Mouse (Mus musculus) heart, embryonic 12.5 days (tissue): ENCODE data around the gene Pde8b. TPM values are rescaled to one million over a fixed set of nuclear protein-coding genes. Genes with fewer than 3 reads are reported as not detected.

Experiments used
- ATAC-seq: fragments of 200-750 bp; cut with Nextera tagmentation; 2 replicates; pipeline ENCODE4 v1.8.0; 2017; ENCODE audit warnings: moderate TSS enrichment, moderate library complexity; ENCODE audit not compliant: insufficient number of reproducible peaks, low FRiP score
- H3K27ac ChIP-seq: fragments of 300-500 bp; sonication (generic); 2 replicates; pipeline ENCODE4 v1.5.1; 2016; ENCODE audit warnings: mild to moderate bottlenecking, moderate library complexity; ENCODE audit not compliant: poor library complexity, severe bottlenecking
- H3K27me3 ChIP-seq: fragments of 300-500 bp; sonication (generic); replicated peaks from 2 replicates; pipeline ENCODE4 v1.6.1; 2016; ENCODE audit warnings: mild to moderate bottlenecking, moderate library complexity
- H3K36me3 ChIP-seq: fragments of 300-500 bp; sonication (generic); 2 replicates; pipeline ENCODE4 v1.6.1; 2016; ENCODE audit warnings: mild to moderate bottlenecking, moderate library complexity
- H3K4me1 ChIP-seq: fragments of 300-500 bp; sonication (generic); replicated peaks from 2 replicates; pipeline ENCODE4 v1.6.1; 2016; ENCODE audit warnings: mild to moderate bottlenecking
- H3K4me2 ChIP-seq: fragments of 300-500 bp; sonication (generic); 2 replicates; pipeline ENCODE4 v1.6.1; 2016; ENCODE audit warnings: mild to moderate bottlenecking, moderate library complexity
- H3K4me3 ChIP-seq: fragments of 300-500 bp; sonication (generic); 2 replicates; pipeline ENCODE4 v1.5.1; 2016; ENCODE audit warnings: mild to moderate bottlenecking
- H3K9ac ChIP-seq: fragments of 300-500 bp; sonication (generic); 2 replicates; pipeline ENCODE4 v1.6.1; 2016; ENCODE audit warnings: mild to moderate bottlenecking, moderate library complexity
- H3K9me3 ChIP-seq: fragments of 300-500 bp; sonication (generic); replicated peaks from 2 replicates; pipeline ENCODE4 v1.6.1; 2016; ENCODE audit warnings: mild to moderate bottlenecking, moderate library complexity
- WGBS: fragments of 180-500 bp; shearing (Covaris S2); methylation state at CpG from one replicate; pipeline ENCODE4 v1.1.7; 2016; 5-methylcytosine and 5-hydroxymethylcytosine counted together
- polyA plus RNA-seq: library from polyadenylated mRNA; unstranded; fragments of >200 nt; fragmentation: Nextera tagmentation; extraction: Ambion mirVana; gene quantifications from 2 replicates; pipeline ENCODE4 v1.2.1, GENCODE M21; 2016

The Pde8b gene
- polyA plus RNA-seq, 1 experiment from 2014 or later = 0.57 TPM

DNA sequence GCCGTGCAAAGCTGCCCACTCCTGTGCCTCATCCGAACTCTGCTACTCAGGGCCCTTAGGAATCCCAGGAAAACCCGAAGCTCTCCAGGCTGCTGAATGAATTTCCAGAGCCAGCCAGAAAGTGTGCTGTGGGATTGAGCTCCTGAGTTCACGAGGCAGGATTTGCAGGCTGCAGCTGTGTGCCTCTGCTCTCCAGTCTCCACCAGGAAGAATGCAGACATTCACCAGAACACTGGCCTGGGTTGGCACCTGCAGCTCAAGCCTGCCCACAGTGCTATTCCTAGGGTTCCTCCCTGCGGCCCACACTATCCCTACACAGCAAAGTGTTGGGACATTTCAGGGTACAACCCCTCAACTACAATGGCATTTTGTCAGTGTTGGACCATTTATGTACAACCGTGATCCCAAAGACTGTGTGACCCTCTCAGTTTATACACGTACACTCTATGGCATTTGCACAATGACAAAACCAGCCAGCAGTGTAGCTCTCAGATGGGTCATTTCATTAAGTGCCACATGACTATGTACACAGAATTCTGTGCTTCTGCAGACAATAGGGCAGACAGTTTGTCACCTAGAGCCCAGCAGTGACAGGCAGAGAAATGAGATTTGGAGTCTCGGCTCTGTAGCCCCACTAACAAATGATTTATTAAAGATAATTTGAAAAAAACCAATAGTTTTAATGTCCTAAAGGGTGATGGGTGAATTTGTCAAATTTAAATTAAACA is 176.5 kb downstream of the Pde8b start:
- ATAC-seq = no peak
- Histone ChIP-seq H3K27ac (no peak overlapping the region), H3K27me3 (no peaks in the 10 kb centered on the region), H3K9me3 (no peaks in the 10 kb centered on the region), H3K36me3 (no peaks in the 10 kb centered on the region), H3K4me3 (no peak overlapping the region), H3K9ac (no peak overlapping the region), H3K4me2 (no peak overlapping the region), H3K4me1 (no peaks in the 10 kb centered on the region)
- 71% methylated on average over 8 of the region's 8 CpGs for WGBS

DNA sequence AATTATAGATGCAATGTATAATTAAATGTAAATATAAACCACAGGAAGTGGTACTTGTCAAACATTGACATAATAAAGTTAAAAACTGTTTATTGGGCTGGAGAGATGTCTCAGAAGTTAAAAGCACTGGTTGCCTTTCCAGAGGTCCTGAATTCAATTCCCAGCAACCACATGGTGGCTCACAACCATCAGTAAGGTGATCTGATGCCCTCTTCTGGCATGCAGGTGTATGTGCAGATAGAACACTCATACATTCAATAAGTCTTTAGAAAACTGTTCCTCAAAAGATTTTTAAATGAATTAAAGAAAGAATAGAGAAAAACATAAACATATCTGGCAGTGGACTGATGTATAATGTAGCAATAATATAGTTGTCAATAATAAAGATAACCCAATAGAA is 179.9 kb downstream of the Pde8b start:
- Histone ChIP-seq H3K9me3 (no peaks in the 10 kb centered on the region), H3K27me3 (no peaks in the 10 kb centered on the region), H3K4me3 (no peak overlapping the region), H3K9ac (no peak overlapping the region), H3K4me1 (no peaks in the 10 kb centered on the region), H3K36me3 (no peaks in the 10 kb centered on the region), H3K27ac (no peak overlapping the region), H3K4me2 (no peak overlapping the region)
- no peak for ATAC-seq

DNA sequence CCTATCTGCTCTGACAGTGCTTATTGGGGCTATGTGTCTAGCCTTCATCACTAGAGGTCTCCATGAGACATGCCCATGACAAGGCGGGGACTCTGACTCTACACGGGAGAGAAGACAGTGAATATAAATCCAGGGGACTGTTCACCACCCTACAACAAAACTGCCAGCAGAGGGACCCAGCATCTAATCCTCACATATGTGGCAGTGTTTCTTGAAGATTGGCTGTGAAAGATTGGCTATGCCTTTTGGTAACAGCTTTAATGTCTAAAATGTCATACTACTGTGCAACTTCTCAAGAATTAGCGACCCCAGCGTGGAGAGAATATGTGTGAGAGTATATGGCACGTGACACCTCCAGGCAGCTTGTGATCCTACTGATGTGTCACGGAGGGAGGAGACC is 182.3 kb downstream of the Pde8b start:
- WGBS = 60% methylated on average over 6 of the region's 6 CpGs
- no peak overlapping the region for H3K9ac ChIP-seq
- no peak overlapping the region for H3K4me2 ChIP-seq
- H3K27ac ChIP-seq = no peak overlapping the region
- no peaks in the 10 kb centered on the region for H3K36me3 ChIP-seq
- H3K4me3 ChIP-seq = no peak overlapping the region
- H3K4me1 ChIP-seq = no peaks in the 10 kb centered on the region
- no peak for ATAC-seq
- no peaks in the 10 kb centered on the region for H3K27me3 ChIP-seq
- H3K9me3 ChIP-seq = no peaks in the 10 kb centered on the region

DNA sequence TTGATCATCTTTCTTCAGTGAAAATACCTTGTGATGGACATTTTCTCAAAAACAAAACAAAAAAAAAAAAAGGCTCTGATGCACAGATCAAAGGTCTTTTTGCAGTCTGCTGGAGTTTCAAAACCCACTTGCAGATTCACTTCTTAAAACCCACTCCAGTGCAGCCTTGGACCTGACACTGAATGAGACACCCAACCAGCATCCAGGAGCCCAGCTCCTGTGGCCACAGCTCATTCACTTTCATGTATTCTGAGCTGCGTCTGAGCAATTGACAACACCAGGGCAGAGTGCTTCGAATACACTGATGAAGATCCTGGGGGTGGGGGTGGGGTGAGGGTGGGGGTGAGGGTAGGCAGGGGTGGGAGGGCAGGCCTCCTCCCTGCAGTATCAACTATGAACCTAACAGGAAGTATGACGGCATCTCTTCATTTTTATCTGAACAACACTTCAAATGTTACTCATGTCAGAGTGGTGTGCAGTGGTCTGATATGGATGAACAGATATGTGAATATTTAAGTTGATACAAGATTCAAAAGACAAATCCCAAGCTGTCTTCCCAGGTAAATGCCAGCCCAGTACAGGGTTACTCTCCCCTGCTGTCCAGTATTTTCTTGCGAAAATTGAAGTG is 186.6 kb downstream of the Pde8b start:
- Histone ChIP-seq H3K4me2 (no peak overlapping the region), H3K36me3 (no peaks in the 10 kb centered on the region), H3K27me3 (no peaks in the 10 kb centered on the region), H3K4me1 (no peaks in the 10 kb centered on the region), H3K9me3 (no peaks in the 10 kb centered on the region), H3K9ac (no peak overlapping the region), H3K4me3 (no peak overlapping the region), H3K27ac (no peak overlapping the region)
- no peak for ATAC-seq
- 52% methylated on average over 4 of the region's 4 CpGs for WGBS

DNA sequence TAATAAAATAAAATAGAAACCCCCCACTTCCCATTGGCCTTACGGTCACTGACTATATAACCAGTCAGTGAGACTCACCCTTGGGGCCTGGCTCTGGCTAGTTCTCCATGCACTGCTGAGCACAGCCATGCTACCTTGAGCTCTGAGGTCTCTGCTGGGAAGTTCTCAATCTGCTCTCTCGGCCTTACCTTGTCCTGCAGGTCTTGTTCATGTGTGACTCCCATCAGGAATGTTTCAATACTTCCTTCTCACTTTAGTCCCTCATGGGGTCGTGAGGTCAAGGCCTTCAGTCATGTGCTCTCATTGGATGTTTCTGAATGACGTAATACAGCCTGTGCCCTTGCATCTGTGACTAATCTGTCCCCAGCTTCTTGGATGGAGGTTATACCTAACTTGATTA is 191.3 kb downstream of the Pde8b start:
- WGBS = 76% methylated on average over 4 of the region's 4 CpGs
- Histone ChIP-seq H3K27ac (no peak overlapping the region), H3K4me1 (no peaks in the 10 kb centered on the region), H3K9me3 (no peaks in the 10 kb centered on the region), H3K36me3 (no peaks in the 10 kb centered on the region), H3K4me3 (no peak overlapping the region), H3K4me2 (no peak overlapping the region), H3K27me3 (no peaks in the 10 kb centered on the region), H3K9ac (no peak overlapping the region)
- ATAC-seq = no peak

DNA sequence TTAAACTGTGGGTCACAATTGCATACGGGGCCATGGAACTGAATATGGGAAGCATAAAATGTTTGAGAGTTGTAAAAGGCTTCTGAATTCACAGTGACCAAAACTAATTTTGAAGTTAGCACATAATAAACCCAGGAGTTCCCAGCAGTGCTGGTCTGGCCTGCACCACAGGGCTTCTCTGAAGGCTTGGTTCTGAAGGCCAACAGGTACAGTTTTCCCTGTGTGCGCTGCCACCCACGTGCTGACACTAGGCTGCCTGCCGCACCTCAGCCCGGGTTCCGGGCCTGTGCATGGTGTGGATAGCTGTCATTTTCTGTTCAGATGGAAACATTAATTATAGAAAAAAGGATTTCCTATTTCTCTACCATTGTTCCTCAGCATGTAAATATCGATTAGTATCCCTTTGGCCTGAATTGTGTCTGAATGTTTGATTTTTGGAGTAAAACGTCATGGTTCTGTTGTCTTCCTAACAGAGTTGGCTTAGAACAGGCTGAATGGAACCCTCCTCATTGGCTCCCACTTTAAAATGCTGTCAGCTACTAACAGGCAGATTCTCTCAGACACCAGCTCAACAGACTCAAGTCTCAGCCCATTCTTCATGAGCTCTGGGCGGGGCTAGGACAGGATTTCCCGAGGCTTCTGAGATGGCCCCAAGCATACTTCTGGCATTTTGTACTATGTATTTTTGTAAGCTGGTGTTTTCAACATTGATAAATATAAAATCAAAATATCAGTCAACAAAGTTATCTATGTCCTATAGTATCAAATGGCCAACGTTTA is 193.4 kb downstream of the Pde8b start:
- 78% methylated on average over 11 of the region's 11 CpGs for WGBS
- Histone ChIP-seq H3K4me1 (no peaks in the 10 kb centered on the region), H3K27ac (no peak overlapping the region), H3K4me2 (no peak overlapping the region), H3K9ac (no peak overlapping the region), H3K27me3 (no peaks in the 10 kb centered on the region), H3K36me3 (no peaks in the 10 kb centered on the region), H3K9me3 (no peaks in the 10 kb centered on the region), H3K4me3 (no peak overlapping the region)
- ATAC-seq = no peak

DNA sequence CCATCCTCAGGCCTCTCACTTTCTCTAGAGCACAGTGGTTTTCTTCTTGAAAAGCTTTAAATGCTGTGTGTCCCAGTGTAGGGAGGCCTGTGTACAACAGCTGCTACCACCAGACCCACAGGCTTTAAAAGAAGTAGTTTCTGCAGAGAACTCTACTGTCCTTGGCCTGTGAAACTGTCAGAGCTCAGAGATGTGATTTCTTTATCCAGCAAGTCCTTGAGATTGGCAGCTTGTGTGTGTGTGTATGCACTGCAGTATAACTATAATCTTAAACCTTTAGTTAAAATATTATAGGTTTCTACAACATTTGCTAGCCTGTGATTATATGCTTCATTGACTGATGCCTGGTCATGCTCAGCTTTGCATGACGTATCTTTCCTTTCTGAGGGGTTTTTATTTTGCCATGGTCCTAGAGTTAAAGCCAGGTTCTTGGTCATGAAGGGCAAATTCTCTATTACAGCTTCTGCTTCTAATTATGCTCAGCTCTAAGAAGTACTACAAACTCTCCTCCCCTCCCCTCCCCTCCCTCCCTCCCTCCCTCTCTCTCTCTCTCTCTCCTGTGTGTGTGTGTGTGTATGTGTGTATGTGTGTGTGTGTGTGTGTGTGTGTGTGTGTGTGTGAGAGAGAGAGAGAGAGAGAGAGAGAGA is 194.3 kb downstream of the Pde8b start:
- 94% methylated on average over 1 of the region's 1 CpGs for WGBS
- no peaks in the 10 kb centered on the region for H3K4me1 ChIP-seq
- H3K4me3 ChIP-seq = no peak overlapping the region
- H3K4me2 ChIP-seq = no peak overlapping the region
- no peaks in the 10 kb centered on the region for H3K27me3 ChIP-seq
- H3K9me3 ChIP-seq = no peaks in the 10 kb centered on the region
- no peak overlapping the region for H3K9ac ChIP-seq
- no peak for ATAC-seq
- H3K27ac ChIP-seq = no peak overlapping the region
- no peaks in the 10 kb centered on the region for H3K36me3 ChIP-seq

DNA sequence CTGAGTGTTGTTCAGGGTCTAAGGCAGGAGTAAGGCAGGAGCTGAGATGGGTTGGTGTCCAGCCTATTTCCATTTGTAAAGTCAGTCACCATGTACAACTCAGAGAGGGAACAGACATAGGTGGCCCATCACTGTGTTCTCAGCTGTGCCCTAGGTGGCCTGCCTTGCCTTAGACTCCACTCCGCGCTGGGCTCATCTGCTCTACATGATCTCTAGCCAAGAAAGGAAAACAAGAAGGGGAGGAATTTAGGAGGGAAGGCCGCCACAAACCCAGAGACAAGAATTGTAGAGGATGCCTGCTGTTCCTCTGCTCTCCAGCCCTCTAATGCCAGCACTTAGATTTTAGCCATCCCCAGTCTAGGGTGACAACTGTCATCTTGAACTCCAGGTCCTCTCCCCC is 197.7 kb downstream of the Pde8b start:
- Histone ChIP-seq H3K4me2 (no peak overlapping the region), H3K4me3 (no peak overlapping the region), H3K4me1 (no peaks in the 10 kb centered on the region), H3K27ac (no peak overlapping the region), H3K9me3 (no peaks in the 10 kb centered on the region), H3K36me3 (no peaks in the 10 kb centered on the region), H3K9ac (no peak overlapping the region), H3K27me3 (0 out of 2 replicates have a peak, but pooled peaks cover 3% of the 10 kb centered on the region)
- ATAC-seq = no peak
- 85% methylated on average over 3 of the region's 3 CpGs for WGBS

DNA sequence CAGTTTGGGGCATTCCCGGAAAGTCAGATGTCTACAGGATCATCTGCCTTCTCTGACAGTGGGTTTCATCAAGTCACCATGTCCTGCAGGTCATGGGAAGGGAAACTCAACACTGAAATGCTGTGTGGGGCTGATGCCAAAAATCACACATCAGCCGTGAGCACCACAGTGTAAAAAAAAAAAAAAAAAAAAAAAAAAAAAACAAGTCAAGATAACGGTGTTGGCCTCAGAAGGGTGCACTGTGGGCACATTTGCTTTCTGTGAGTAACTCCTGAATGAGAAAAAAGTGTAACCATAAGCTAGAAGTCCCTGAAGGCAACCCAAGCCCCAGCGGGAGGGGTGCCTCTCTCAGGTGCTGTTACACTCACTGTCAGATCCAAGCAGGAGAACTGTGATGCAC is 199.7 kb downstream of the Pde8b start:
- Histone ChIP-seq H3K9ac (no peak overlapping the region), H3K4me2 (no peak overlapping the region), H3K36me3 (no peaks in the 10 kb centered on the region), H3K9me3 (no peaks in the 10 kb centered on the region), H3K4me3 (no peak overlapping the region), H3K27me3 (0 out of 2 replicates have a peak, but pooled peaks cover 3% of the 10 kb centered on the region), H3K4me1 (no peaks in the 10 kb centered on the region), H3K27ac (no peak overlapping the region)
- no peak for ATAC-seq
- WGBS = 46% methylated on average over 4 of the region's 4 CpGs

DNA sequence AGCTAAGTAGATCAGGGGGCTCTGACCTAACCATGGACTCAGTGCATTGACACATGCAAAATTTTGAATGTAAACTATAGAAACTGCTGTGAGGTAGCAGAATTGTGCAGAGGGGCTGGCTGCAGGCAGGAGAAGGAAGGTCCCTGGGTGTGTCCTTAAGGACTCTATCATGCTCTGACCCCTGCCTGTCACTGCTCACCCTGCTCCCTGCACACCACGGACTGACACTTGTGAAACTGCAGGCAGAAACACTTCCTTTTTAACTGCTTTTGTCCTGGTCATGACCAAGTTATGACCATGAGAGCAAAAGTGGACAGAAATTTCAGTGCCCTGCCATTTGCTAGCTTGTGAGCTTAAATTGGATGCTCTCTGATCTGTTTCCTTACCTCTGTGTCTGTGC is 206.0 kb downstream of the Pde8b start:
- WGBS = 17% methylated on average over 1 of the region's 1 CpGs
- H3K4me3 ChIP-seq = no peak overlapping the region

DNA sequence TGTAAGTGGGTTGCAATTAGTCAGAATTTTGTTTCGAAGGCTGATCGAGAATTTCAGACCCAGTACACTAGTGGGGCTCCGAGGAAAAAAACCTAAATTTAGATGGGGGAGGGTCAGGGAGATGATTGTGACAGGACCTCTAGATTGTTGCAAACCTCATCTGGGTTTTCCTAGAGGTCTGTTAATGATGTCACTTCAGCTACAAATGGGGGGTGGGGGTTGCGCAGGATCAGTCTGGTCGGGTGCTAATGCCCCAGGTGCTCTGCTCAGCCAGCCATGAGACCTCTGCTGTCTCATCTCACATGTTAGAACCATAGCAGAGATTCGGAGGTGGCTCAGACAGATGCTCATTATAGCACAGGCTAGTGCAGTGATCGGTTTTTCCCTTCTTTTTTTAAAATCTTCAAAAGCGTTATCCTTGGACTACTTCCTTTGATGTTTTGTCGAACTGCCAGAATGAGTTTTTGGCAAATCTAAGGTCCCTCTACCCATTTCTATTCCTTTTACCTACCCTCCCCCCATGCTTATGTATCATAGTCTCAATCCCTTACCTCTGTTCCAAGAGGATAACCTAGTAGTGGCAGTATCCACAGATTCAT is 209.9 kb downstream of the Pde8b start:
- Histone ChIP-seq H3K4me2 (no peak overlapping the region), H3K9ac (no peak overlapping the region), H3K27me3 (no peaks in the 10 kb centered on the region), H3K36me3 (no peaks in the 10 kb centered on the region), H3K4me1 (no peaks in the 10 kb centered on the region), H3K27ac (no peak overlapping the region), H3K4me3 (no peak overlapping the region), H3K9me3 (no peaks in the 10 kb centered on the region)
- WGBS = 79% methylated on average over 9 of the region's 9 CpGs
- no peak for ATAC-seq

More for the DNA sequence above, 206.0 kb downstream of the Pde8b start:
- 0 out of 2 replicates have a peak, but pooled peaks cover 3% of the 10 kb centered on the region for H3K27me3 ChIP-seq
- no peak overlapping the region for H3K9ac ChIP-seq
- H3K27ac ChIP-seq = no peak overlapping the region
- ATAC-seq = no peak
- no peaks in the 10 kb centered on the region for H3K9me3 ChIP-seq
- H3K36me3 ChIP-seq = no peaks in the 10 kb centered on the region
- no peak overlapping the region for H3K4me2 ChIP-seq
- no peaks in the 10 kb centered on the region for H3K4me1 ChIP-seq
